ENCODE assay signal across 8 mouse cellular contexts in the genomic region with DNA sequence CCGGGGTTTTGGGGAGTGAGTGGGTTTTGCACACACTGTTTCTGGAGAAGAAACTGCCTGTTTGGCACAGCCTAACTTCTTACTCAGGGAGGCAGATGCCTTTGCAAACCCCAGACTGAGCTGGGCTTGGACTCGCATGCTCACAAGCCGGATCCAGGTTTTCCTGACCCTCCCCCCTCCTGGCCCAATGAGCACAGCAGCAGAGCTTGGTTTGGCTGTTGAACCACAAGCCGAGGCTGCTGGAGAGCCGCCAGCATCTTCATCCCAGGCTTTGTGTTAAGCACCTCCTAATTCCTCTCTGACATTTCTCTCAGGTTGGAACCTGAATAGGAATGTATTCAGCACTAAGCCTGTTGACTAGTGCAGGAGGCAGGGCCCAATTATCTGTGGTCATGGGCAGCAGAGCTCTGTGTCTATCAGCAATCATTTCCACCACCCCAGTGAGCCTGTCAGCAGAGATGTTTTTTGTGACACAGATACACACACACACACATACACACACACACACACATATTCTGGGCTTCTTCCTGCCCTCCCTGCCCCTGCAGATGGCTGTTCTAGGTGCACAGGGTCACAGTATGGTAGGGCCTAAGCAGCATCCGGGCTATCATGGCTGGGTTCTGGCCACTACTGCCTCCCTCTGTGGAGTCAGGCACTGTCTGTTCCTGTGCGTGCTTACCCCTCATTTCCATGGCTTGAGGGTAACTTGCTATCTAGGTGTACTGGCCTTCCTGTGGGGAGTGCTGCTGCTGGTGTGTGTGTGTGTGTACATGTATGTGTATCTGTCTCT.
DNase-seq lines count a peak whose midpoint lies in the region; ATAC-seq and TF ChIP-seq lines count a peak whose summit lies in the region.

No protein-coding gene starts in this region.

- no peak overlapping the region for H3K4me2 ChIP-seq in forebrain, embryonic 14.5 days (ENCODE audit: low read length)
- 0 out of 2 replicates have a peak overlapping the region, but pooled peaks have one; percentile 1 for H3K4me2 ChIP-seq in hindbrain, embryonic 15.5 days
- no peak overlapping the region for H3K4me2 ChIP-seq in midbrain, postnatal 0 days (ENCODE audit: low read depth, low read length, poor library complexity, severe bottlenecking)

- H3K36me3 ChIP-seq in forebrain, embryonic 14.5 days (ENCODE audit: control insufficient read depth, insufficient read depth, low read length) = no peaks in the 10 kb centered on the region
- H3K36me3 ChIP-seq in hindbrain, embryonic 15.5 days = no peaks in the 10 kb centered on the region
- no peaks in the 10 kb centered on the region for H3K36me3 ChIP-seq in midbrain, postnatal 0 days (ENCODE audit: insufficient read depth, low read length)

- no peaks in the 10 kb centered on the region for H3K9me3 ChIP-seq in forebrain, embryonic 14.5 days (replicated peaks; ENCODE audit: control insufficient read depth, low read length)
- no peaks in the 10 kb centered on the region for H3K9me3 ChIP-seq in hindbrain, embryonic 15.5 days
- H3K9me3 ChIP-seq in midbrain, postnatal 0 days (ENCODE audit: low read length) = no peaks in the 10 kb centered on the region

- 17% methylated on average over 7 of the region's 7 CpGs for WGBS in forebrain, embryonic 14.5 days
- 46% methylated on average over 7 of the region's 7 CpGs for WGBS in hindbrain, embryonic 15.5 days
- 24% methylated on average over 7 of the region's 7 CpGs for WGBS in midbrain, postnatal 0 days

- peak; percentile 12; the same call in 1 of the 2 replicates for TF ChIP-seq CTCF in midbrain, postnatal 0 days (IDR thresholded peaks at IDR 0.05)

- DNase-seq in ES-CJ7 (ENCODE audit: low read depth, low spot score) = peak; percentile 17
- peak; percentile 45 for DNase-seq in brain, embryonic 18.5 days (ENCODE audit: low read depth, low spot score)
- DNase-seq in forebrain, embryonic 14.5 days (ENCODE audit: low spot score) = peak; percentile 92
- DNase-seq in left cerebral cortex, adult 11 months (ENCODE audit: low spot score) = peak; percentile 57
- peak; percentile 85 for DNase-seq in midbrain, postnatal 0 days (ENCODE audit: low spot score)
- DNase-seq in urinary bladder, postnatal 14 days (ENCODE audit: low spot score) = peak; percentile 67
- no peak for DNase-seq in B cell, adult 2 months

- H3K27ac ChIP-seq in forebrain, embryonic 14.5 days (ENCODE audit: low read depth, low read length) = peak overlapping the region; percentile 81; the same call in 1 of the 2 replicates
- peak overlapping the region; percentile 60 for H3K27ac ChIP-seq in hindbrain, embryonic 15.5 days (replicated peaks)
- H3K27ac ChIP-seq in midbrain, postnatal 0 days (ENCODE audit: low read depth, low read length) = peak overlapping the region; percentile 13; the same call in 1 of the 2 replicates

- no peak overlapping the region for H3K4me3 ChIP-seq in forebrain, embryonic 14.5 days (ENCODE audit: low read depth, low read length)
- H3K4me3 ChIP-seq in hindbrain, embryonic 15.5 days = no peak overlapping the region
- no peak overlapping the region for H3K4me3 ChIP-seq in midbrain, postnatal 0 days (ENCODE audit: low read depth, low read length)

- H3K9ac ChIP-seq in forebrain, embryonic 14.5 days (ENCODE audit: low read length) = no peak overlapping the region; the same call in 1 of the 2 replicates
- no peak overlapping the region for H3K9ac ChIP-seq in hindbrain, embryonic 15.5 days
- H3K9ac ChIP-seq in midbrain, postnatal 0 days (replicated peaks; ENCODE audit: low read length, poor library complexity, severe bottlenecking) = no peak overlapping the region

- peak; percentile 90 for ATAC-seq in forebrain, embryonic 14.5 days
- peak; percentile 85 for ATAC-seq in hindbrain, embryonic 15.5 days (ENCODE audit: low FRiP score, low read depth)
- peak; percentile 58; the same call in 1 of the 2 replicates for ATAC-seq in midbrain, postnatal 0 days (ENCODE audit: low FRiP score)

- no peaks in the 10 kb centered on the region for H3K27me3 ChIP-seq in forebrain, embryonic 14.5 days (replicated peaks; ENCODE audit: control insufficient read depth, insufficient read depth, low read length)
- no peaks in the 10 kb centered on the region for H3K27me3 ChIP-seq in hindbrain, embryonic 15.5 days
- no peaks in the 10 kb centered on the region for H3K27me3 ChIP-seq in midbrain, postnatal 0 days (ENCODE audit: insufficient read depth, low read length)

- H3K4me1 ChIP-seq in forebrain, embryonic 14.5 days (ENCODE audit: control insufficient read depth, insufficient read depth, low read length) = peaks cover 10% of the 10 kb centered on the region
- peaks cover 29% of the 10 kb centered on the region for H3K4me1 ChIP-seq in hindbrain, embryonic 15.5 days (replicated peaks)
- H3K4me1 ChIP-seq in midbrain, postnatal 0 days (ENCODE audit: insufficient read depth, low read length) = peaks cover 15% of the 10 kb centered on the region

Comparison
In these comparisons a context has a peak if more than half of its experiments do, and no peak if none do; other contexts are left out.
1. DNase-seq: peak in ES-CJ7 (single experiment), brain, embryonic 18.5 days (single experiment), forebrain, embryonic 14.5 days (single experiment), left cerebral cortex, adult 11 months (single experiment), midbrain, postnatal 0 days (single experiment) and urinary bladder, postnatal 14 days (single experiment); none in B cell, adult 2 months (0 of 2).
2. H3K27ac ChIP-seq: peak in every context shown above with its lines; median percentile 81 in forebrain, embryonic 14.5 days; 60 in hindbrain, embryonic 15.5 days; 13 in midbrain, postnatal 0 days.
3. Peak in every context shown above with its lines, with median percentiles within 50 percentile points of each other: ATAC-seq.